Mouse (Mus musculus): Measurements from ENCODE around the gene Rp9. TPM values are rescaled to one million over a fixed set of nuclear protein-coding genes. Genes with fewer than 3 reads are reported as not detected.

The Rp9 gene
- 61.6 and 64.8 TPM in 2 replicates for polyA plus RNA-seq (2015; fragmentation: Nextera tagmentation; extraction: Ambion mirVana)

DNA sequence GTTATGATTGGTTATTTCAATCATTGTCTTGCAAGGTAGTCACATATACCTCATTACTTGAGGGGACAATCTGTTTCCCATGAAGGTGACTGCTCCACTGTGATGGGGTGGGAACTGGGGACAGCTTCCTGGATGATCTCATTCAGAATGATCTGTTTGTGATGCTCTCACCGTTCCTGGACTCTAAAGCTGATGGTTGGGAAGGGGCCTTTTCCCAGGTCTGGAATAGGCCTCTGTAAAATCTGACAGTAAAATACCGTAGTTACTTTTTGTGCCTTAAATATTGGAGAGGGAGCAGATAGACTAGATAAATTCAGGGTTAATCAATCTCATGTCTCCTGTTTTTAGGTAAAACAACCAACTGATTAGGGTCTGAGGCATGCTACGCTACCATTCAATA, at the start of gene Rp9:
Gene Rp9, minus strand, starts transcription at position 101 of the 400 bp plus-strand sequence.
- H3K4me3 ChIP-seq (replicated peaks): peak within 1 kb of the TSS; percentile 78
- H3K9ac ChIP-seq (replicated peaks): peak within 1 kb of the TSS; percentile 90; the same call in 1 of the 2 replicates
- no peaks in the 10 kb centered on the region for H3K27me3 ChIP-seq
- peaks cover 5% of the 10 kb centered on the region for H3K36me3 ChIP-seq
- H3K27ac ChIP-seq: 0 out of 2 replicates have a peak within 1 kb of the TSS, but pooled peaks have one; percentile 93
- no peaks in the 10 kb centered on the region for H3K9me3 ChIP-seq
- WGBS: 96% methylated on average over 3 of the region's 3 CpGs
- ATAC-seq: no peak
- peaks cover 4% of the 10 kb centered on the region for H3K4me1 ChIP-seq (replicated peaks)
- H3K4me2 ChIP-seq (replicated peaks): peak within 1 kb of the TSS; percentile 60

DNA sequence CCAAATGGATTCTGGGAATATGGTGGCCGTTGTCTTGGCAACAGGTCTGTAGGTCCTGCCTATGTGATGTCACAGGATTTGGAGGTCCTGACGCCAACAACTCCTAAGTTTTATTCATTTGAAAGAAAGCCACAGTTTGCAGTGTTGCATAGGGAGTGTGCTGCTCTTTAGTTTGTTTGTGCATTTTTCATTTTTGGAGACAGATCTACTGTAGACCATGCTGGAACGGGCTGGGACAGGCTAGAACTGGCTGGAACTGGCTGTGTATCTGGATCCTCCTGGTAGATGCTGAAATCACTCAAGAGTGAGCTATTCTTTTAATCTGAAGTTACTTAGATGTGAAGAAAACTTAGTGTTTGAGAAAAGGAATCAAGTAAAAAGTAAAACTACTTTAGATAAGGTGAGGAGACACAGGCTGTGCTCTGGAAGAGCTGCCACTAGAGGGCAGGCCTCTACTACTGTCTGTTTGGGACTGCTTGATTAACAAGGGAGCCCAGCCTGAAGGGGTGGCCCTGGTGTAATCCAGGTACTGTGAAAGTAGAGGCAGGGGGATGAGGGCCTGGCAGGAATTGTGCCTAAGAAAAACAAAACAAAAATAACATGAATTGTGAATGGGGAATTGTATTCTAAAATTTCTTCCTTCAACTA, 49.0 kb upstream of the Rp9 start:
- WGBS: 93% methylated on average over 3 of the region's 3 CpGs
- Histone ChIP-seq H3K4me2 (replicated peaks) (no peak overlapping the region), H3K9ac (replicated peaks) (no peak overlapping the region), H3K27ac (no peak overlapping the region), H3K4me3 (replicated peaks) (no peak overlapping the region), H3K36me3 (0 out of 2 replicates have a peak, but pooled peaks cover 3% of the 10 kb centered on the region), H3K27me3 (no peaks in the 10 kb centered on the region), H3K9me3 (peaks cover 5% of the 10 kb centered on the region), H3K4me1 (replicated peaks) (no peaks in the 10 kb centered on the region)
- peak; percentile 85 for ATAC-seq

DNA sequence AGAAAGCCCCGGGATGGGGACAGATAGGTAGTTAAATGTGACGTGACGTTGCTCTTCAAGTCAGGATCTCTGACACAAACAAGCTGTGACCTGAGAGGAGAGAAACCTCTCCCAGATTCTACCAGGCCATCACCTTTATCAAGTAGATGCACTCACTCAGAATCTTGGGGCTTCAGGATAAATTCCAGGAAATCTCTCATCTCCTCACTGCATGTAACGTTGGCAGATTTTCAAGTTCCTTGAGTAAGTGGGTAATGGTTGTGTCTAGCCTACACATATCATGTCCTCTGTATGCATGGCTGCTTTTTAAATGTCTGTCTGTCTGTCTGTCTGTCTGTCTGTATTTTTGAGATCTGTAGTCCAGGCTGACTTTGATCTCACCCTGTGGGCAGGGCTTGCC, 45.5 kb upstream of the Rp9 start:
- Histone ChIP-seq H3K27ac (no peak overlapping the region), H3K4me2 (replicated peaks) (no peak overlapping the region), H3K9me3 (no peaks in the 10 kb centered on the region), H3K27me3 (no peaks in the 10 kb centered on the region), H3K36me3 (0 out of 2 replicates have a peak, but pooled peaks cover 3% of the 10 kb centered on the region), H3K4me3 (replicated peaks) (no peak overlapping the region), H3K4me1 (replicated peaks) (no peaks in the 10 kb centered on the region), H3K9ac (replicated peaks) (no peak overlapping the region)
- ATAC-seq: no peak
- 91% methylated on average over 4 of the region's 4 CpGs for WGBS

DNA sequence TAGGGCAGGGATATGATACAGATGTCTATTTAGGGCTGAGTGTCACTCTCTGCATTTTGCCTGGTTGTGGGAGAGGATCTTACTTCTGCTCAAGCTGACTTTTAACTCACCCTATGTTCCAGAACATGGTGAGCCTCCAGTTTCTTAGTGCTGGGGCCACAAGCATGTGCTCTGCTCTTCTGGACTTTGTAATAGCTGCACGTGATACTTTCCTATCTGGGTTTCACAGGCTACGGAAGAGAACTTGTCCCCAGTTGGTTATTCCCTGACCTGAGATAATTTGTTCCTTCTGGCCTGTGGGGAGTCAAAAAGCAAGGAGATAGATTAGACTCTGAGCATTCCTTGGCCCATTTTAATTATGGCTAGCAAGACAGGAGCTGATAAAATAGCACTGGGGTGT, 36.0 kb upstream of the Rp9 start:
- no peak for ATAC-seq
- Histone ChIP-seq H3K27ac (no peak overlapping the region), H3K4me1 (replicated peaks) (no peaks in the 10 kb centered on the region), H3K9me3 (no peaks in the 10 kb centered on the region), H3K27me3 (no peaks in the 10 kb centered on the region), H3K36me3 (no peaks in the 10 kb centered on the region), H3K4me2 (replicated peaks) (no peak overlapping the region), H3K4me3 (replicated peaks) (no peak overlapping the region), H3K9ac (replicated peaks) (no peak overlapping the region)
- 80% methylated on average over 2 of the region's 2 CpGs for WGBS

DNA sequence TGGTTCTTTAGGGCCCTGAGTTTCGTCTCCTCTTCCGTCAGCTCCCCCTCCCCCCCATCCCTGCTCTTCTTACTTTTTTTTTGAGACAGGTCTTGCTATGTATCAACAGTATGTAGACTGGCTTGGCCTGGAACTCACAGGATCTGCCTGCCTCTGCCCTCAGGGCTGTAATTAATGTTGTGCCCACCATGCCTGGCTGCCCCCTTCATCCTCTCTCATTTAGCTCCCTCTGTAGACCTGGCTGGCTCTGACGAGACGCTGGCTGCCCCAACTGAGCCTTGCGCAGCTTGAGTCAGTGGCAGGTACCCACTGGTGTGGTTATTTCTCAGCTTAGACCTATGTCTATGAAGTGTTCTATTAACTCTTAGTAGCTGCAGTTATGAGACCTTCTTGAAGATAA, 34.0 kb upstream of the Rp9 start:
- no peaks in the 10 kb centered on the region; the same call in 1 of the 2 replicates for H3K36me3 ChIP-seq
- no peaks in the 10 kb centered on the region for H3K9me3 ChIP-seq
- no peak for ATAC-seq
- no peaks in the 10 kb centered on the region for H3K4me1 ChIP-seq (replicated peaks)
- WGBS: 74% methylated on average over 5 of the region's 5 CpGs
- H3K27ac ChIP-seq: no peak overlapping the region
- H3K4me2 ChIP-seq (replicated peaks): no peak overlapping the region
- no peak overlapping the region for H3K9ac ChIP-seq (replicated peaks)
- H3K4me3 ChIP-seq (replicated peaks): no peak overlapping the region
- H3K27me3 ChIP-seq: no peaks in the 10 kb centered on the region

DNA sequence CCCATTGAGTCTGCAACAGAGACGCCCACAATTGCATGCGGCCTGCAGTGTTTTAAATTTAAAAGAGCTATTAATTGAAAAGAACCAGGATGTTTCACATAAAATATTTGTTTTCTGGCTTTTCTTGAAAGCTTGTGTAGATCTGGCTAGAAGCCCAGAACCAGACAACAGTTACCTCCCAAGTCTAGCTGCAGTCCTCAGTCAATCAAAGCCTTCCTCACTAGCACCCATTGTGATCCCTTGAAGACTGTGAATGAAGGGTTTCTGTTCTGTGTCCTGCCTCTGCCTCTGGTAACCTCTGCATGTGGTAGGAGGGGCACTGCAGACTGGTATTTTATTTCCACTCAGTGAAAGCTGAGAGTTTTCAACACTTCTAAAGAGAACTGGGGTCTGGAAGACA, 33.4 kb upstream of the Rp9 start:
- H3K4me3 ChIP-seq (replicated peaks): no peak overlapping the region
- ATAC-seq: no peak
- no peak overlapping the region for H3K9ac ChIP-seq (replicated peaks)
- no peak overlapping the region for H3K27ac ChIP-seq
- H3K27me3 ChIP-seq: no peaks in the 10 kb centered on the region
- no peaks in the 10 kb centered on the region; the same call in 1 of the 2 replicates for H3K36me3 ChIP-seq
- no peaks in the 10 kb centered on the region for H3K9me3 ChIP-seq
- no peak overlapping the region for H3K4me2 ChIP-seq (replicated peaks)
- WGBS: 80% methylated on average over 2 of the region's 2 CpGs
- H3K4me1 ChIP-seq (replicated peaks): no peaks in the 10 kb centered on the region

DNA sequence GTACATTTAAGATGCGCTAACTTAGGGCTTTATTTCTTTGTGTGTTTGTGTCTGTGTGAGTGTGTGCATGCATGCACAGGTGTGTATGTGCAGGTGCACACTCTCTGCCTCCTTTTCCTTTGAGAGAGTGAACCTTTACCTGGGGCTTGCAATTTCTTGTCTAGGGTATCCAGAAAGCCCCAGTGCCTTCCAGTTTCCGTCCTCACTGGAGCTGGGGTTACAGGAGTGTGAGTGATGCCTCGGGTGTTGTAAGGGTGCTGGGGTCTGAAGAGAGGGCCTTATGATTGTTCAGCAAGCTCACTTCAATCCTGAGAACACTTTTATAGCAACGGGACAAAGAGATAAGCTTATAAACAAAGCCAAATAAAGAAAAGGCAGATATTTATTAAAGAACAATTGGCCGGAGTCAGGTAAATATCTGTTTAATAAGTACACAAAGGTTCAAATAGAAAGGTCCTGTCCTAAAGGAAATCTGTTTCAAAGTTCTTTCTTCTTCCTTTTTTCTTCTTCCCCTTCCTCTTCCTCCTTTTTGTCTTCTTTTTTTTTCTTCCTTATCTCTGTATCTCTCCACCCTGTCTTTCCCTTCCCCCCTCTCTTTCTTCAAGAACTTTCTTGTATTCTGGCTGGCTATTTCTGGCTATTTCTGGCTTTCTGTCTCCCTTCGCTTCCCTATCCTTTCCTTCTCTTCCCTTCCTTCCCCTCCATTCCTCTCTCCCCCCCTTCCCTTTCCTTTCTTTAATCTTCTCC, 27.7 kb upstream of the Rp9 start:
- WGBS: 86% methylated on average over 6 of the region's 6 CpGs

DNA sequence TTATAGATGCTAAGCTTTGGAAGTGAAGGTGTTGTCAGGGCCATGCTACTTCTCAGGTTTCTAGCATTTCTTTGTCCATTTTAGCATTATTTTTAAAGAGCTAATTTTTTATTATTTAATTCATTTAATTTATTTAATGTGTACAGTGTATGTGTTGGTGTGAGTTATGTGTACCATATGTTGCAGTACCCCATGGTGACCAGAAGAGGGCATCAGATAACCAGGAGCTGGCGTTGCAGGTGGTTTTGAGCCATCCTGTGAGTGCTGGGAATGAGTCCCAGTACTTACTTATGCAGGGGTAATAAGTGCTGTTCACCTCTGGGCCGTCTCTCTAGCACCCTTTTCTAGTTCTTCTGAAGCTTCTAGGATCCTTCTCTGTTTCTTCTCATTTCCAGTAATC, 25.6 kb upstream of the Rp9 start:
- ATAC-seq: no peak
- Histone ChIP-seq H3K36me3 (no peaks in the 10 kb centered on the region; the same call in 1 of the 2 replicates), H3K9ac (replicated peaks) (no peak overlapping the region), H3K4me1 (replicated peaks) (no peaks in the 10 kb centered on the region), H3K4me3 (replicated peaks) (no peak overlapping the region), H3K27ac (no peak overlapping the region), H3K4me2 (replicated peaks) (no peak overlapping the region), H3K27me3 (no peaks in the 10 kb centered on the region), H3K9me3 (no peaks in the 10 kb centered on the region)
- WGBS: 82% methylated on average over 2 of the region's 2 CpGs

More for the DNA sequence above, 27.7 kb upstream of the Rp9 start:
- Histone ChIP-seq H3K9me3 (no peaks in the 10 kb centered on the region), H3K4me1 (replicated peaks) (no peaks in the 10 kb centered on the region), H3K4me3 (replicated peaks) (no peak overlapping the region), H3K36me3 (no peaks in the 10 kb centered on the region; the same call in 1 of the 2 replicates), H3K4me2 (replicated peaks) (no peak overlapping the region), H3K9ac (replicated peaks) (no peak overlapping the region), H3K27ac (no peak overlapping the region), H3K27me3 (no peaks in the 10 kb centered on the region)
- ATAC-seq: no peak

DNA sequence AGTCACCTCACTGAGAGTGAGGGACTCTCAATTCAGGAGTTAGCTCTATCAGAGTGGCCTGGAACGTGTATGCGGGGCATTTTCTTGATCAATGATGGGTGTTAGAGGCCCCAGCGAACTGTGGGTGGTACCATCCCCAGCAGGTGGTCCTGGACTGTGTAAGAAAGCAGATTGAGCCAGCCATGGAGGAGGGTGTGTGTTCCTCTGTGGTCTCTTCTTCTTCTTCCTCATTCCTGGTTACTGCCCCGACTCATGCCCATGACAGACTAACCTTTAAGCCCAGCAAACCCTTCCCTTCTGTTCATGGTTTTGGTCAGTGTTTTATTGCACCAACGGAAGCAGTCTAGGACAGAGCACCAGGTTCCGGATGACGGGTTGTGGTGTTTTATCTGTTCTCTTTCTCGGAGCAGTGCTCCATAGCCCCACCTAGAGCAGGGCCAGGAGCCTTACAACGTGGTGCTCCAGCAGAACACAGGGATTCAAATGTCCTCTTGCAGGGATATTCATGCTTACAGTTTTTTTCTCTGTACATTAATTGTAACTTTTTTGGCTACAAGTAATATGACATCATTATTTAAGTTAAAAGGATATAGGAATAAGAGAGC, 24.8 kb upstream of the Rp9 start:
- no peaks in the 10 kb centered on the region for H3K36me3 ChIP-seq
- no peak overlapping the region for H3K27ac ChIP-seq
- H3K9me3 ChIP-seq: no peaks in the 10 kb centered on the region
- ATAC-seq: peak; percentile 37; the same call in 1 of the 2 replicates
- H3K27me3 ChIP-seq: no peaks in the 10 kb centered on the region
- H3K4me2 ChIP-seq (replicated peaks): no peak overlapping the region
- H3K9ac ChIP-seq (replicated peaks): no peak overlapping the region
- 79% methylated on average over 9 of the region's 9 CpGs for WGBS
- H3K4me3 ChIP-seq (replicated peaks): no peak overlapping the region
- H3K4me1 ChIP-seq (replicated peaks): no peaks in the 10 kb centered on the region

DNA sequence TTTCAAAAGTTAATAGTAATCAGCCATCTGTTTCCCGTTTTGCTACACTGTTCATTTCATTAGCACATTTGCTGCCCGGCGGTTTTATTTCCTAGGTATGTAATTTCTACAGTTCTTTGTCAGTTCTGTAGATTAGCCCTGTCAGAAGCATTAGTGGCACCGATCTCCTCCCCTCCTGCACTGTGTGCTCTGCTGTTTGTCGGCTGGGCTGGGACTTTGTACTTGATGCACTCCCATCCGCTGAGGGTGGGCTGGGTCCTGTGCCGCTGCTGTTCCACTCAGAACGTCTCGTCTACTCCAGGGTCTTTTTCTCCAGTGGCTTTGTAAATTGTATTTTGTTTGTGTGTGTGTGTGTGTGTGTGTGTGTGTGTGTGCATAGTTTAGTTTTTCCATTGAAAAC, 19.4 kb upstream of the Rp9 start:
- no peaks in the 10 kb centered on the region for H3K9me3 ChIP-seq
- no peaks in the 10 kb centered on the region for H3K27me3 ChIP-seq
- H3K4me2 ChIP-seq (replicated peaks): no peak overlapping the region
- H3K4me3 ChIP-seq (replicated peaks): no peak overlapping the region
- WGBS: 67% methylated on average over 9 of the region's 9 CpGs
- H3K36me3 ChIP-seq: peaks cover 4% of the 10 kb centered on the region; the same call in 1 of the 2 replicates
- H3K4me1 ChIP-seq (replicated peaks): no peaks in the 10 kb centered on the region
- no peak overlapping the region for H3K9ac ChIP-seq (replicated peaks)
- ATAC-seq: no peak
- no peak overlapping the region for H3K27ac ChIP-seq

DNA sequence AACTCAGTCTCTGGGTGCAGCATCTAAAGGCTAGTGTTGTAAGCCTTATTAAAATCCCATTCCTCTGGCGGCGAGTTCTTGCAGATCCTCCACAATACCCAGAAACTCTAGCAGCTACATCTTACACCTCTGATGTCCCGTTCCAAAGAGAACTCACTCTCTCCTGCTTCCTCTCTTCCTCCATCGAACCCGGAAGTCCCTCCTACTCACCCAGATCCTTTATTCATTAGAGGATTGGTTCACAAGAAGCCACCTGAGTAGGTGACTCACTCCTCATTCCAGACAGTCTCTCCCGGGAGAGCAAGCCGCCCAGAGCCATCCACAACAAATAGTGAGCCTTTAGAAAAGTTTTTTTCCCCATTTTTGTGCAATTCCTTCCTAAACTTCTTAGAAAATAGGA, 16.7 kb upstream of the Rp9 start:
- H3K4me1 ChIP-seq (replicated peaks): no peaks in the 10 kb centered on the region
- no peak for ATAC-seq
- no peak overlapping the region for H3K27ac ChIP-seq
- no peak overlapping the region for H3K9ac ChIP-seq (replicated peaks)
- H3K9me3 ChIP-seq: no peaks in the 10 kb centered on the region
- peaks cover 4% of the 10 kb centered on the region; the same call in 1 of the 2 replicates for H3K36me3 ChIP-seq
- no peaks in the 10 kb centered on the region for H3K27me3 ChIP-seq
- no peak overlapping the region for H3K4me2 ChIP-seq (replicated peaks)
- no peak overlapping the region for H3K4me3 ChIP-seq (replicated peaks)
- 86% methylated on average over 7 of the region's 7 CpGs for WGBS

All from midbrain, embryonic 13.5 days (tissue).